Mouse (Mus musculus) MEL (cell line): Measurements from ENCODE around the gene Prkcg. TPM values are rescaled to one million over a fixed set of nuclear protein-coding genes. Genes with fewer than 3 reads are reported as not detected.

Experiments
- DNase-seq: peaks from one replicate; pipeline ENCODE4 v3.0.0; 2011; ENCODE audit warnings: low read depth, low spot score
- H3K27ac ChIP-seq: 2 replicates; pipeline ENCODE4 v1.5.1; 2012; ENCODE audit warnings: low read depth, mild to moderate bottlenecking, control low read depth, low read length, moderate library complexity; ENCODE audit not compliant: control insufficient read depth
- H3K27me3 ChIP-seq, 2 experiments: fragments of 150-350 bp in 1 of 2; sonication (generic) in 1 of 2; 2 replicates each; pipeline ENCODE4 v1.6.1; 2012; ENCODE audit warnings: low read length in 2 of 2, mild to moderate bottlenecking in 2 of 2, improper control_type of control experiment in 1 of 2, moderate library complexity in 1 of 2; ENCODE audit not compliant: insufficient read depth in 2 of 2, control insufficient read depth in 1 of 2
- H3K36me3 ChIP-seq, 2 experiments: 2 replicates each; pipeline ENCODE4 v1.6.1; 2012 to 2014; ENCODE audit warnings: low read length in 2 of 2, improper control_type of control experiment in 1 of 2, inconsistent platforms in 1 of 2, mild to moderate bottlenecking in 1 of 2; ENCODE audit not compliant: insufficient read depth in 2 of 2, control insufficient read depth in 1 of 2
- H3K4me1 ChIP-seq, 2 experiments: fragments of 150-350 bp in 1 of 2; sonication (generic) in 1 of 2; 2 replicates each; pipeline ENCODE4 v1.6.1; 2012; ENCODE audit warnings: low read length in 2 of 2, improper control_type of control experiment in 1 of 2, mild to moderate bottlenecking in 1 of 2; ENCODE audit not compliant: insufficient read depth in 2 of 2, control insufficient read depth in 1 of 2
- H3K4me3 ChIP-seq, 2 experiments: fragments of 150-350 bp in 1 of 2; sonication (generic) in 1 of 2; 2 replicates each; pipeline ENCODE4 v1.5.1; 2012; ENCODE audit warnings: low read depth in 2 of 2, low read length in 2 of 2, mild to moderate bottlenecking in 2 of 2, moderate library complexity in 2 of 2, control low read depth in 1 of 2, improper control_type of control experiment in 1 of 2; ENCODE audit not compliant: control insufficient read depth in 1 of 2, insufficient read depth in 1 of 2
- H3K79me2 ChIP-seq: 2 replicates; pipeline ENCODE4 v1.6.1; 2012; ENCODE audit warnings: mild to moderate bottlenecking, low read length, moderate library complexity; ENCODE audit not compliant: control insufficient read depth, poor library complexity, insufficient read depth
- H3K9ac ChIP-seq: 2 replicates; pipeline ENCODE4 v1.6.1; 2012; ENCODE audit warnings: low read depth, mild to moderate bottlenecking, control low read depth, low read length, moderate library complexity; ENCODE audit not compliant: control insufficient read depth, poor library complexity, severe bottlenecking
- H3K9me3 ChIP-seq: fragments of 150-350 bp; sonication (generic); replicated peaks from 2 replicates; pipeline ENCODE4 v1.6.1; 2012; ENCODE audit warnings: mild to moderate bottlenecking, low read length, improper control_type of control experiment, moderate library complexity; ENCODE audit not compliant: insufficient read depth
- BHLHE40 ChIP-seq: IDR thresholded peaks from 2 replicates; pipeline ENCODE4 v1.6.1; 2012; ENCODE audit warnings: low read depth, mild to moderate bottlenecking, inconsistent platforms, low read length, improper control_type of control experiment, borderline replicate concordance
- CHD2 ChIP-seq: IDR thresholded peaks from 2 replicates; pipeline ENCODE4 v1.6.1; 2011; ENCODE audit warnings: low read length, improper control_type of control experiment
- CTCF ChIP-seq, 3 experiments: IDR thresholded peaks in 2 of 3; conservative IDR thresholded peaks in 1 of 3; 2 replicates each; pipeline ENCODE4 v1.5.1; 2011 to 2012; ENCODE audit warnings: low read length in 3 of 3, low read depth in 2 of 3, mild to moderate bottlenecking in 2 of 3, improper control_type of control experiment in 1 of 3, inconsistent platforms in 1 of 3, mixed read lengths in 1 of 3, moderate library complexity in 1 of 3; ENCODE audit not compliant: control insufficient read depth in 1 of 3, insufficient read depth in 1 of 3, poor library complexity in 1 of 3, severe bottlenecking in 1 of 3
- E2F4 ChIP-seq: IDR thresholded peaks from 2 replicates; pipeline ENCODE4 v1.6.1; 2011; ENCODE audit warnings: low read depth, low read length, improper control_type of control experiment, borderline replicate concordance
- ELF1 ChIP-seq: IDR thresholded peaks from 2 replicates; pipeline ENCODE4 v1.6.1; 2014; ENCODE audit warnings: low read depth, mild to moderate bottlenecking, inconsistent platforms, low read length, improper control_type of control experiment, moderate library complexity
- ETS1 ChIP-seq: IDR thresholded peaks from 2 replicates; pipeline ENCODE4 v1.6.1; 2012; ENCODE audit warnings: low read depth, mild to moderate bottlenecking, inconsistent platforms, low read length, improper control_type of control experiment, moderate library complexity
- HCFC1 ChIP-seq: IDR thresholded peaks from 2 replicates; pipeline ENCODE4 v1.6.1; 2012; ENCODE audit warnings: low read depth, mild to moderate bottlenecking, inconsistent platforms, low read length, improper control_type of control experiment, moderate library complexity
- JUND ChIP-seq: IDR thresholded peaks from 2 replicates; pipeline ENCODE4 v1.6.1; 2011; ENCODE audit warnings: low read depth, mild to moderate bottlenecking, improper control_type of control experiment, low read length
- KAT2A ChIP-seq: conservative IDR thresholded peaks from 2 replicates; pipeline ENCODE4 v1.6.1; 2012; ENCODE audit warnings: low read depth, low read length, improper control_type of control experiment, inconsistent platforms
- MAFK ChIP-seq: IDR thresholded peaks from 2 replicates; pipeline ENCODE4 v1.6.1; 2011; ENCODE audit warnings: low read depth, mild to moderate bottlenecking, low read length, improper control_type of control experiment, borderline replicate concordance
- MAX ChIP-seq: IDR thresholded peaks from 2 replicates; pipeline ENCODE4 v1.6.1; 2011; ENCODE audit warnings: low read length, improper control_type of control experiment
- MYC ChIP-seq: IDR thresholded peaks from 2 replicates; pipeline ENCODE4 v1.6.1; 2011; ENCODE audit warnings: low read depth, mild to moderate bottlenecking, low read length, improper control_type of control experiment, moderate library complexity
- NRF1 ChIP-seq: IDR thresholded peaks from 2 replicates; pipeline ENCODE4 v1.6.1; 2014; ENCODE audit warnings: low read depth, mild to moderate bottlenecking, inconsistent platforms, low read length, improper control_type of control experiment, moderate library complexity; ENCODE audit not compliant: poor library complexity, insufficient read depth, severe bottlenecking
- POLR2A ChIP-seq, 2 experiments: IDR thresholded peaks; 2 replicates each; pipeline ENCODE4 v1.6.1; 2011 to 2012; ENCODE audit warnings: low read length in 2 of 2, mild to moderate bottlenecking in 2 of 2, control low read depth in 1 of 2, improper control_type of control experiment in 1 of 2, low read depth in 1 of 2, moderate library complexity in 1 of 2; ENCODE audit not compliant: control insufficient read depth in 1 of 2, insufficient read depth in 1 of 2, poor library complexity in 1 of 2
- POLR2AphosphoS2 ChIP-seq: IDR thresholded peaks from 2 replicates; pipeline ENCODE4 v1.6.1; 2011; ENCODE audit warnings: low read length, improper control_type of control experiment
- POLR2AphosphoS5 ChIP-seq: IDR thresholded peaks from 2 replicates; pipeline ENCODE4 v1.6.1; 2012; ENCODE audit warnings: low read depth, borderline replicate concordance, mild to moderate bottlenecking, inconsistent platforms, low read length, moderate library complexity, mixed read lengths
- RAD21 ChIP-seq: IDR thresholded peaks from 2 replicates; pipeline ENCODE4 v1.6.1; 2011; ENCODE audit warnings: mild to moderate bottlenecking, low read depth, low read length, improper control_type of control experiment
- SIN3A ChIP-seq: IDR thresholded peaks from 2 replicates; pipeline ENCODE4 v1.6.1; 2012; ENCODE audit warnings: low read length, improper control_type of control experiment, inconsistent platforms
- TAL1 ChIP-seq: IDR thresholded peaks from 2 replicates; pipeline ENCODE4 v1.6.1; 2012; ENCODE audit warnings: mild to moderate bottlenecking, inconsistent platforms, low read length, moderate library complexity, mixed read lengths
- TBP ChIP-seq: IDR thresholded peaks from 2 replicates; pipeline ENCODE4 v1.8.0; 2011; ENCODE audit warnings: low read depth, low read length, improper control_type of control experiment
- TCF12 ChIP-seq: IDR thresholded peaks from 2 replicates; pipeline ENCODE4 v1.6.1; 2014; ENCODE audit warnings: low read depth, mild to moderate bottlenecking, inconsistent platforms, low read length, improper control_type of control experiment, moderate library complexity
- UBTF ChIP-seq: IDR thresholded peaks from 2 replicates; pipeline ENCODE4 v1.6.1; 2012; ENCODE audit warnings: low read depth, mild to moderate bottlenecking, inconsistent platforms, low read length, improper control_type of control experiment, moderate library complexity, borderline replicate concordance; ENCODE audit not compliant: insufficient read depth
- ZC3H11A ChIP-seq: IDR thresholded peaks from 2 replicates; pipeline ENCODE4 v1.6.1; 2012; ENCODE audit warnings: low read depth, mild to moderate bottlenecking, inconsistent platforms, low read length, improper control_type of control experiment
- ZKSCAN1 ChIP-seq: IDR thresholded peaks from 2 replicates; pipeline ENCODE4 v1.6.1; 2012; ENCODE audit warnings: low read depth, mild to moderate bottlenecking, inconsistent platforms, low read length, improper control_type of control experiment, moderate library complexity
- ZMIZ1 ChIP-seq: IDR thresholded peaks from 2 replicates; pipeline ENCODE4 v1.6.1; 2012; ENCODE audit warnings: low read depth, mild to moderate bottlenecking, inconsistent platforms, low read length, improper control_type of control experiment, moderate library complexity
- ZNF384 ChIP-seq: IDR thresholded peaks from 2 replicates; pipeline ENCODE4 v1.6.1; 2012; ENCODE audit warnings: low read depth, mild to moderate bottlenecking, inconsistent platforms, low read length, improper control_type of control experiment
- polyA plus RNA-seq, 2 experiments: library from polyadenylated mRNA; stranded (reverse) in 1 of 2; unstranded in 1 of 2; fragments of >175 nt in 1 of 2; fragments of >200 nt in 1 of 2; gene quantifications; 2 replicates each; pipeline versions ENCODE4 v1.2.1 to v1.2.4; 2012; ENCODE audit warnings: low replicate concordance in 2 of 2, low read depth in 1 of 2; ENCODE audit not compliant: insufficient read length in 2 of 2, insufficient read depth in 1 of 2, missing spikeins in 1 of 2
- total RNA-seq: library from RNA; depleted of rRNA; stranded (reverse); fragments of 300-350 nt; gene quantifications from 2 replicates; pipeline ENCODE4 v1.2.3, GENCODE M21; 2012

The Prkcg gene
- total and polyA plus RNA-seq, 3 experiments = 0.10 TPM; not detected in 2

DNA sequence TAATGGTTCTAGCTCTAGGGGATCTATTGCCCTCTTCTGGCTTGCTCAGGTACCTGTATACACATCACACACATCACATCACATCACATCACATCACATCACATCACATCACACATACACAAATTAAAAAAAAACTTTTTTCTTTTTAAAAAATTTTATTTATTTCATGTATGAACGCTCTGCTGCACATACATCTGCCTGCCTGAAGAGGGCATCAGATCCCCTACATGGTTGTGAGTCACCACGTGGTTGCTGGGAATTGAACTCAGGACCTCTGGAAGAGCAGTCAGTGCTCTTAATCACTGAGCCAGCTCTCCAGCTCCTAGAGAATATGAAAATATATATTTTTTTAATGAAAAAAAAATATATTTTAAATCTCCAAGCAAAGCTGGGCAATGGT lies 49.8 kb upstream of the Prkcg start (continued):
- TF ChIP-seq NRF1 (no peak), BHLHE40 (no peak), KAT2A (no peak), CTCF (IDR thresholded peaks at IDR 0.05 in 2 of 3, conservative IDR thresholded peaks at IDR 0.05 in 1 of 3; ENCODE audit: control insufficient read depth in 1 of 3, insufficient read depth in 1 of 3, low read depth in 2 of 3, low read length in 3 of 3, poor library complexity in 1 of 3, severe bottlenecking in 1 of 3) (peak; percentile 12 to 23 (median 23); a peak in 1 of 6 replicates), UBTF (no peak), E2F4 (no peak), TBP (no peak), ETS1 (no peak), TCF12 (no peak), ZC3H11A (no peak)

DNA sequence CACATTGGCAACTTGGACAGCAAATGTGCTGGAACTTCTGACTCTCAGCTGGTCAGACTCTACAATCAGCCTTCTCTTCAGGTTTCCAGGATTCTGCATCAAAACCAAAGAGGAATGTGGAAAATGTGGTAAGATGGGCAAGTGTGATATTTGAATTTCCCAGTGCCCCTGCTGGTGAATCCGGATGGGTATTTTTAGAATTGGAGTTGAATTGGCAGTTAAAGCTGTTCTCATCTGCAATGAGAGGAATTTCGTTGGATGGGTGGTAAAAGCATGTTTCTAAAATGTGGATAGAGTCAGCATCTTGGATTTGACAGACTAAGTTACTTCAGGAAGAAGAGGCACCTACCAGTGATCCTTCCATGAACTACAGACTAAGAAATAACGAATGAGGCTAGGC lies 28.3 kb upstream of the Prkcg start:
- no peak for TF ChIP-seq MYC
- TF ChIP-seq E2F4 = no peak
- no peak for TF ChIP-seq SIN3A
- no peak for TF ChIP-seq ZNF384
- TF ChIP-seq TBP = no peak
- TF ChIP-seq BHLHE40 = no peak
- TF ChIP-seq JUND = no peak
- H3K4me3 ChIP-seq = no peak overlapping the region
- no peaks in the 10 kb centered on the region for H3K4me1 ChIP-seq
- no peaks in the 10 kb centered on the region for H3K9me3 ChIP-seq
- H3K27ac ChIP-seq = no peak overlapping the region
- no peaks in the 10 kb centered on the region for H3K36me3 ChIP-seq
- no peak overlapping the region for H3K9ac ChIP-seq
- no peaks in the 10 kb centered on the region; a peak in 2 of 4 replicates for H3K27me3 ChIP-seq
- H3K79me2 ChIP-seq = no peaks in the 10 kb centered on the region
- DNase-seq = no peak

DNA sequence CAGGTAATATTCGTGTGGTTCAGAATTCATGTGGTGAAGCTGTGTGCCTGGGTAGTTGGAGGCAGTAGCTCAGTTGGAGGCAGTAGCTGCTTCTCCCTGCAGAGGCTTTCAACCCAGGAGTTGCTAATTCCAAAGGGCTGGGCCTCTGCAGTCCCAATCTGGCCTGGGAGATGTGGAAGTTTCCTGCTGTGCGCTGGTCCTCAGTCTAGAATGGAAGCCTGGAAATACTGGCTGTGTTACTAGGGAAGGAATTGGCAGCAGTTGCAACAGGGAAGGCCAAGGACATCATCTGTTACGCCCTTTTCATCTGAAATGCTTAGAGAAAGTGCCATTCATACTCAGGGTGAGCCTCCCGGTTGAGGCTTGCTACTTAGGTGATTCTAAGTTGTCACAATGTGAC lies 27.5 kb upstream of the Prkcg start:
- H3K9me3 ChIP-seq = no peaks in the 10 kb centered on the region
- no peak overlapping the region for H3K27ac ChIP-seq
- H3K4me1 ChIP-seq = no peaks in the 10 kb centered on the region
- H3K4me3 ChIP-seq = no peak overlapping the region
- no peaks in the 10 kb centered on the region; a peak in 2 of 4 replicates for H3K27me3 ChIP-seq
- no peak overlapping the region for H3K9ac ChIP-seq
- no peaks in the 10 kb centered on the region for H3K36me3 ChIP-seq
- DNase-seq = no peak
- no peaks in the 10 kb centered on the region for H3K79me2 ChIP-seq
- TF ChIP-seq MAX (no peak), MYC (no peak), POLR2AphosphoS2 (no peak), ETS1 (no peak), TAL1 (no peak), ZKSCAN1 (no peak), ZMIZ1 (no peak), POLR2AphosphoS5 (no peak), MAFK (no peak), HCFC1 (no peak), CTCF (IDR thresholded peaks at IDR 0.05 in 2 of 3, conservative IDR thresholded peaks at IDR 0.05 in 1 of 3; ENCODE audit: control insufficient read depth in 1 of 3, insufficient read depth in 1 of 3, low read depth in 2 of 3, low read length in 3 of 3, poor library complexity in 1 of 3, severe bottlenecking in 1 of 3) (no peak), CHD2 (no peak), TCF12 (no peak), ELF1 (no peak), RAD21 (no peak), ZC3H11A (no peak), POLR2A (IDR thresholded peaks at IDR 0.05; ENCODE audit: control insufficient read depth in 1 of 2, insufficient read depth in 1 of 2, low read depth in 1 of 2, low read length in 2 of 2, poor library complexity in 1 of 2) (no peak), SIN3A (no peak)
